Mouse (Mus musculus): Measurements from ENCODE around the gene Ehmt2.
"Not testable (repeated sequence)": the region's sequence is repeated elsewhere in the genome, so short reads cannot be mapped to it uniquely, and the experiment has no call there.

Gene Ehmt2

GRCm38 (mm10) chr17:34891377-34891776 lies 6.9 kb upstream of the Ehmt2 start:
- DNase-seq (ENCODE audit: low read depth, low spot score) = peak; percentile 84

- no peak for DNase-seq (ENCODE audit: low read depth, low spot score)
Measured at GRCm38 (mm10) chr17:34893072-34893824, 5.0 kb upstream of the Ehmt2 start.

GRCm38 (mm10) chr17:34894074-34894597 lies 4.1 kb upstream of the Ehmt2 start:
- DNase-seq (ENCODE audit: low read depth, low spot score) = peak; percentile 95

- no peak for DNase-seq (ENCODE audit: low read depth, low spot score)
Measured at GRCm38 (mm10) chr17:34894801-34895530, 3.3 kb upstream of the Ehmt2 start.

- DNase-seq (ENCODE audit: low read depth, low spot score) = no peak
Measured at GRCm38 (mm10) chr17:34895724-34896123, 2.5 kb upstream of the Ehmt2 start.

GRCm38 (mm10) chr17:34896366-34896765 lies 1.9 kb upstream of the Ehmt2 start:
- DNase-seq (ENCODE audit: low read depth, low spot score) = peak; percentile 87

GRCm38 (mm10) chr17:34897373-34898159 lies 703 bp upstream of the Ehmt2 start:
- no peak for DNase-seq (ENCODE audit: low read depth, low spot score)

GRCm38 (mm10) chr17:34898706-34899052 lies 410 bp downstream of the Ehmt2 start:
- DNase-seq (ENCODE audit: low read depth, low spot score) = no peak

- no peak for DNase-seq (ENCODE audit: low read depth, low spot score)
Measured at GRCm38 (mm10) chr17:34899053-34899889, 1.0 kb downstream of the Ehmt2 start.

- no peak for DNase-seq (ENCODE audit: low read depth, low spot score)
Measured at GRCm38 (mm10) chr17:34899890-34900243, 1.6 kb downstream of the Ehmt2 start.

- not testable (repeated sequence) for DNase-seq (ENCODE audit: low read depth, low spot score)
Measured at GRCm38 (mm10) chr17:34900826-34901225, 2.6 kb downstream of the Ehmt2 start.

GRCm38 (mm10) chr17:34901948-34902347 lies 3.7 kb downstream of the Ehmt2 start:
- not testable (repeated sequence) for DNase-seq (ENCODE audit: low read depth, low spot score)

- DNase-seq (ENCODE audit: low read depth, low spot score) = peak; percentile 68
Measured at GRCm38 (mm10) chr17:34902895-34903294, 4.6 kb downstream of the Ehmt2 start.

- peak; percentile 89 for DNase-seq (ENCODE audit: low read depth, low spot score)
Measured at GRCm38 (mm10) chr17:34910982-34911381, 12.7 kb downstream of the Ehmt2 start.

- peak; percentile 93 for DNase-seq (ENCODE audit: low read depth, low spot score)
Measured at GRCm38 (mm10) chr17:34911945-34912351, 13.7 kb downstream of the Ehmt2 start.

GRCm38 (mm10) chr17:34913930-34914665 lies 15.8 kb downstream of the Ehmt2 start, which contains the start of gene Slc44a4:
Gene Slc44a4, plus strand, starts transcription at chr17:34914466.
- DNase-seq (ENCODE audit: low read depth, low spot score) = no peak

GRCm38 (mm10) chr17:34915410-34915831 lies 17.2 kb downstream of the Ehmt2 start:
- DNase-seq (ENCODE audit: low read depth, low spot score) = no peak

GRCm38 (mm10) chr17:34916316-34916715 lies 18.0 kb downstream of the Ehmt2 start:
- DNase-seq (ENCODE audit: low read depth, low spot score) = no peak

- no peak for DNase-seq (ENCODE audit: low read depth, low spot score)
Measured at GRCm38 (mm10) chr17:34917188-34917587, 18.9 kb downstream of the Ehmt2 start.

GRCm38 (mm10) chr17:34922939-34923338 lies 24.7 kb downstream of the Ehmt2 start:
- DNase-seq (ENCODE audit: low read depth, low spot score) = peak; percentile 50

Measured in ZHBTc4 (cell line).